Mouse (Mus musculus): ENCODE measurements around the gene Kpna4. TPM values are rescaled to one million over a fixed set of nuclear protein-coding genes. Genes with fewer than 3 reads are reported as not detected.

Gene Kpna4
- total and polyA plus RNA-seq, 3 experiments = 19.4 to 50.5 (median 38.5) TPM

- H3K4me3 ChIP-seq (ENCODE audit: control insufficient read depth in 1 of 2, insufficient read depth in 1 of 2, low read depth in 2 of 2, low read length in 2 of 2) = peak overlapping the region; percentile 19 to 24; a peak in 3 of 4 replicates
- H3K4me1 ChIP-seq (ENCODE audit: control insufficient read depth in 1 of 2, insufficient read depth in 2 of 2, low read length in 2 of 2) = peaks cover 25 to 38% of the 10 kb centered on the region in 2 experiments
- TF ChIP-seq GABPA (IDR thresholded peaks at IDR 0.05; ENCODE audit: low read depth, low read length) = no peak
- TF ChIP-seq JUND (IDR thresholded peaks at IDR 0.05; ENCODE audit: low read depth, low read length) = no peak; the same call in 1 of the 2 replicates
- TF ChIP-seq POLR2AphosphoS5 (IDR thresholded peaks at IDR 0.05; ENCODE audit: borderline replicate concordance, low read depth, low read length) = 0 out of 2 replicates have a peak, but pooled peaks have one; percentile 29
- no peak for TF ChIP-seq CHD1 (IDR thresholded peaks at IDR 0.05; ENCODE audit: low read depth, low read length)
- peak; percentile 89 for TF ChIP-seq GATA1 (IDR thresholded peaks at IDR 0.05; ENCODE audit: low read depth, low read length)
- TF ChIP-seq ETS1 (IDR thresholded peaks at IDR 0.05; ENCODE audit: low read depth, low read length) = peak; percentile 88
- TF ChIP-seq MAFK (IDR thresholded peaks at IDR 0.05; ENCODE audit: borderline replicate concordance, low read depth, low read length) = 0 out of 2 replicates have a peak, but pooled peaks have one; percentile 4
- peak; percentile 97 for TF ChIP-seq TAL1 (IDR thresholded peaks at IDR 0.05; ENCODE audit: low read length)
- peak; percentile 98 for TF ChIP-seq MXI1 (IDR thresholded peaks at IDR 0.05; ENCODE audit: low read depth, low read length)
- peak; percentile 88 for TF ChIP-seq MAX (IDR thresholded peaks at IDR 0.05; ENCODE audit: low read length)
- TF ChIP-seq MYB (IDR thresholded peaks at IDR 0.05; ENCODE audit: low read depth, low read length) = peak; percentile 85
- no peak for TF ChIP-seq SMC3 (IDR thresholded peaks at IDR 0.05; ENCODE audit: low read depth, low read length)
- TF ChIP-seq MAZ (IDR thresholded peaks at IDR 0.05; ENCODE audit: low read depth, low read length) = 0 out of 2 replicates have a peak, but pooled peaks have one; percentile 15
- peak; percentile 83 for TF ChIP-seq RCOR1 (IDR thresholded peaks at IDR 0.05; ENCODE audit: low read depth, low read length)
- peak; percentile 61; the same call in 1 of the 2 replicates for TF ChIP-seq POLR2AphosphoS2 (IDR thresholded peaks at IDR 0.05; ENCODE audit: low read length)
- TF ChIP-seq MYC (IDR thresholded peaks at IDR 0.05; ENCODE audit: low read depth, low read length) = peak; percentile 87
- TF ChIP-seq KAT2A (conservative IDR thresholded peaks at IDR 0.05; ENCODE audit: low read depth, low read length) = no peak
- 0 out of 2 replicates have a peak, but pooled peaks have one; percentile 19 for TF ChIP-seq HCFC1 (IDR thresholded peaks at IDR 0.05; ENCODE audit: low read depth, low read length)
- no peak for TF ChIP-seq TBP (IDR thresholded peaks at IDR 0.05; ENCODE audit: low read depth, low read length)
- TF ChIP-seq USF1 (IDR thresholded peaks at IDR 0.05; ENCODE audit: low read depth, low read length) = 0 out of 2 replicates have a peak, but pooled peaks have one; percentile 35
- peak; percentile 50; the same call in 1 of the 2 replicates for TF ChIP-seq BHLHE40 (IDR thresholded peaks at IDR 0.05; ENCODE audit: borderline replicate concordance, low read depth, low read length)
- TF ChIP-seq NELFE (IDR thresholded peaks at IDR 0.05; ENCODE audit: low read depth, low read length) = no peak; the same call in 1 of the 2 replicates
- TF ChIP-seq USF2 (IDR thresholded peaks at IDR 0.05; ENCODE audit: borderline replicate concordance in 1 of 2, insufficient read depth in 1 of 2, low read depth in 1 of 2, low read length in 2 of 2) = no peak
- no peak for TF ChIP-seq E2F4 (IDR thresholded peaks at IDR 0.05; ENCODE audit: borderline replicate concordance, low read depth, low read length)
- peak; percentile 92 for TF ChIP-seq SIN3A (IDR thresholded peaks at IDR 0.05; ENCODE audit: low read length)
- no peak for TF ChIP-seq ZMIZ1 (IDR thresholded peaks at IDR 0.05; ENCODE audit: low read depth, low read length)
- TF ChIP-seq EP300 (IDR thresholded peaks at IDR 0.05; ENCODE audit: low read depth in 1 of 2, low read length in 2 of 2) = peak; percentile 93 to 96
- peak; percentile 96 for TF ChIP-seq TCF12 (IDR thresholded peaks at IDR 0.05; ENCODE audit: low read depth, low read length)
Measured at GRCm38 (mm10) chr3:69054760-69055432, 72.0 kb downstream of the Kpna4 start.

More at GRCm38 (mm10) chr3:69054760-69055432, 72.0 kb downstream of the Kpna4 start:
- Histone ChIP-seq H3K27me3 (ENCODE audit: control insufficient read depth in 1 of 2, insufficient read depth in 2 of 2, low read length in 2 of 2) (no peaks in the 10 kb centered on the region), H3K36me3 (ENCODE audit: control insufficient read depth in 1 of 2, insufficient read depth in 2 of 2, low read length in 2 of 2) (peaks cover 0 to 35% of the 10 kb centered on the region in 2 experiments; a peak in 2 of 4 replicates), H3K79me2 (ENCODE audit: control insufficient read depth, insufficient read depth, low read length, poor library complexity) (no peaks in the 10 kb centered on the region), H3K9ac (ENCODE audit: control insufficient read depth, low read depth, low read length, poor library complexity, severe bottlenecking) (peak overlapping the region; percentile 21), H3K9me3 (replicated peaks; ENCODE audit: insufficient read depth, low read length) (no peaks in the 10 kb centered on the region), H3K27ac (ENCODE audit: control insufficient read depth, low read depth, low read length) (peak overlapping the region; percentile 85)
- peak; percentile 96 for DNase-seq (ENCODE audit: low read depth, low spot score)

All from MEL (cell line).